Mouse (Mus musculus): ENCODE measurements around the gene Adamtsl2. TPM values are rescaled to one million over a fixed set of nuclear protein-coding genes. Genes with fewer than 3 reads are reported as not detected.

Gene Adamtsl2
- polyA plus RNA-seq, 1 experiment, result 0.85 TPM

DNA sequence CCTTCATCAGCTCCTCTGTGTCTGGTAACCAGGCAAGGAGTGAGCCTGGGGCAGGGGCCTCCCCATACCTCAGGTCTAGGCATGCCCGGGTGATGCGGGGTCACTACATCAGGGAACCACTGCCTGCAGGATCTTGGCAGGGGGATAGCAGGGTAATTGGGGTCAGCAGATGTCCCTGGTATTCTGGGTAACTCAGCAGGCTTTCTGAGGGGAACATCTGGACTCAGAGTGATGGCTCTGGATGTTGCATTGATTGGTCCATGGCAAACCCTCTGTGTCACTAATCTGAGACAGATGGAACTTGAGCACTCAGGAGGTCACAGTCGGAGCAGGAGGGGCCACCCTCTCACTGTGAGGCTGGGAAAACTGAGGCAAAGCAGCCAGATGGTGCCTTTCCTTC is 27.6 kb downstream of the Adamtsl2 start:
- no peaks in the 10 kb centered on the region for H3K4me1 ChIP-seq (ENCODE audit: control insufficient read depth, insufficient read depth, low read length)
- no peak overlapping the region for H3K4me3 ChIP-seq (replicated peaks; ENCODE audit: control insufficient read depth, low read depth, low read length)
- WGBS, result 86% methylated on average over 3 of the region's 3 CpGs
- H3K27ac ChIP-seq (ENCODE audit: control insufficient read depth, insufficient read depth, low read depth, low read length, poor library complexity), result no peak overlapping the region
- TF ChIP-seq POLR2A (IDR thresholded peaks at IDR 0.05; ENCODE audit: borderline replicate concordance, control insufficient read depth, low read depth, low read length) (no peak), CTCF (IDR thresholded peaks at IDR 0.05; ENCODE audit: control insufficient read depth, insufficient read depth, low read length) (no peak)

DNA sequence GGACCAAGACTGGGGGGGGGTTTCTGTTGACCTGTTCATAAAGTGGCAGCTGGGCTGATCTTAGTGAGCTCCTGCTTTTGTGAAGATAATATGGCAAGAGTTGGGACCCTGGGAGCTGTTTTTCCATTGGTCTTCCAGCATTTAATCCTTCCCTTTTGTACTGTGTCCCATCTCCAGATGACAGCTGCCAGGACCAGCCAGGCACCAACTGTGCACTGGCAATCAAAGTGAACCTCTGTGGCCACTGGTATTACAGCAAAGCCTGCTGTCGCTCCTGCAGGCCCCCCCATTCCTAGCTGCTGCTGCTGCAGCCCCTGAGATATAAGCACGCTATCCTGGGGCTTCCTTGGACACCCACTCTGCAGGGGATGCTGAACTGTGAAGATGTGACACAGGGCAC is 29.0 kb downstream of the Adamtsl2 start:
- Histone ChIP-seq H3K27ac (ENCODE audit: control insufficient read depth, insufficient read depth, low read depth, low read length, poor library complexity) (no peak overlapping the region), H3K4me1 (ENCODE audit: control insufficient read depth, insufficient read depth, low read length) (no peaks in the 10 kb centered on the region), H3K4me3 (replicated peaks; ENCODE audit: control insufficient read depth, low read depth, low read length) (no peak overlapping the region)
- WGBS, result 71% methylated on average over 2 of the region's 2 CpGs
- TF ChIP-seq POLR2A (IDR thresholded peaks at IDR 0.05; ENCODE audit: borderline replicate concordance, control insufficient read depth, low read depth, low read length) (no peak), CTCF (IDR thresholded peaks at IDR 0.05; ENCODE audit: control insufficient read depth, insufficient read depth, low read length) (no peak)

GRCm38 (mm10) chr2:27109052-27109451 is 29.9 kb downstream of the Adamtsl2 start:
- WGBS, result 79% methylated on average over 5 of the region's 5 CpGs

GRCm38 (mm10) chr2:27112585-27112984 is 33.4 kb downstream of the Adamtsl2 start:
- TF ChIP-seq CTCF (IDR thresholded peaks at IDR 0.05; ENCODE audit: control insufficient read depth, insufficient read depth, low read length) (no peak), POLR2A (IDR thresholded peaks at IDR 0.05; ENCODE audit: borderline replicate concordance, control insufficient read depth, low read depth, low read length) (no peak)
- no peak overlapping the region for H3K27ac ChIP-seq (ENCODE audit: control insufficient read depth, insufficient read depth, low read depth, low read length, poor library complexity)
- WGBS, result 84% methylated on average over 20 of the region's 20 CpGs

More at GRCm38 (mm10) chr2:27109052-27109451, 29.9 kb downstream of the Adamtsl2 start:
- H3K4me1 ChIP-seq (ENCODE audit: control insufficient read depth, insufficient read depth, low read length), result no peaks in the 10 kb centered on the region
- H3K27ac ChIP-seq (ENCODE audit: control insufficient read depth, insufficient read depth, low read depth, low read length, poor library complexity), result no peak overlapping the region
- TF ChIP-seq CTCF (IDR thresholded peaks at IDR 0.05; ENCODE audit: control insufficient read depth, insufficient read depth, low read length) (no peak), POLR2A (IDR thresholded peaks at IDR 0.05; ENCODE audit: borderline replicate concordance, control insufficient read depth, low read depth, low read length) (no peak)
- no peak overlapping the region for H3K4me3 ChIP-seq (replicated peaks; ENCODE audit: control insufficient read depth, low read depth, low read length)

GRCm38 (mm10) chr2:27114169-27114568 is 35.0 kb downstream of the Adamtsl2 start:
- no peak overlapping the region for H3K27ac ChIP-seq (ENCODE audit: control insufficient read depth, insufficient read depth, low read depth, low read length, poor library complexity)
- H3K4me3 ChIP-seq (replicated peaks; ENCODE audit: control insufficient read depth, low read depth, low read length), result no peak overlapping the region
- no peaks in the 10 kb centered on the region for H3K4me1 ChIP-seq (ENCODE audit: control insufficient read depth, insufficient read depth, low read length)
- TF ChIP-seq CTCF (IDR thresholded peaks at IDR 0.05; ENCODE audit: control insufficient read depth, insufficient read depth, low read length) (no peak), POLR2A (IDR thresholded peaks at IDR 0.05; ENCODE audit: borderline replicate concordance, control insufficient read depth, low read depth, low read length) (no peak)
- WGBS, result 87% methylated on average over 10 of the region's 10 CpGs

More at GRCm38 (mm10) chr2:27112585-27112984, 33.4 kb downstream of the Adamtsl2 start:
- Histone ChIP-seq H3K4me1 (ENCODE audit: control insufficient read depth, insufficient read depth, low read length) (no peaks in the 10 kb centered on the region), H3K4me3 (replicated peaks; ENCODE audit: control insufficient read depth, low read depth, low read length) (no peak overlapping the region)

DNA sequence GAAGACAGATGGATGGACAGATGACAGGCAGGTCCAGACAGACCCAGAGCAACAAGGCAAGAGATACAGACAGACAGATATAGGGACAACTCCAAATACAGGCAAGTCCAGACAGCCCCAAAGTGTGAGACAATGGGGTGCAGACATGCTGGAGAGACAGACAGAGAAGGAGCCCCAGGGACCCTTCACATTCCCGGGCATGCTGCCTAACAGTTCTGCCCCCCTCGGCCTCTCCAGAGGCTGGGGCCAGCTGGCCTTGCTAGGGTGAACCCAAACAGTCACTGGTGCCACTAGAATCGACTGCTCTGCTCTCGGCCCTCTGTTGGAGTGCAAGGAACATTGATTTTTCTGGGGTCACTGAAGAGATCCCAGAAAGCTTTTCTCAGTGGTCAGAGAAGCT is 39.3 kb downstream of the Adamtsl2 start:
- Histone ChIP-seq H3K4me1 (ENCODE audit: control insufficient read depth, insufficient read depth, low read length) (peaks cover 2% of the 10 kb centered on the region; the same call in 1 of the 2 replicates), H3K4me3 (replicated peaks; ENCODE audit: control insufficient read depth, low read depth, low read length) (no peak overlapping the region), H3K27ac (ENCODE audit: control insufficient read depth, insufficient read depth, low read depth, low read length, poor library complexity) (no peak overlapping the region)
- TF ChIP-seq POLR2A (IDR thresholded peaks at IDR 0.05; ENCODE audit: borderline replicate concordance, control insufficient read depth, low read depth, low read length), result no peak
- TF ChIP-seq CTCF (IDR thresholded peaks at IDR 0.05; ENCODE audit: control insufficient read depth, insufficient read depth, low read length), result no peak
- WGBS, result 66% methylated on average over 4 of the region's 4 CpGs

DNA sequence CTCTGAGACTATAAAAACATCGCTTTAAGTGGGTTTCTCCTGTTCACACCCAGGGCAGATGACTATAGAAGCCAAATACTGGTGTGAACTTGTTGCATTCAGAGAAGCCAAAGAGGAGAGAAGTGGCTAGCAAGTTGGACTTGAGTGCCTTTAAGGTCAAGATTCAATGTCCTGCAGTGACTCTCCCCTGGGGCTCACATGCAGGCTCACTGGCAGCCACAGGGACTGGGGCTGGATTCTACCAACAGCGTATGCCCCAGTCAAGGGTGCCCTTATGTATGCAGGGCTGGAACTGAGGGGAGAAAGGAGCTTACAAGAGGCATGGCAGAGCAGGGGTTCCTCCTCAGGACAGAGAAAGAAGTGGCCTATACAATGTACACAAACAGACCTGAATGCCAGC is 40.6 kb downstream of the Adamtsl2 start:
- TF ChIP-seq POLR2A (IDR thresholded peaks at IDR 0.05; ENCODE audit: borderline replicate concordance, control insufficient read depth, low read depth, low read length) (no peak), CTCF (IDR thresholded peaks at IDR 0.05; ENCODE audit: control insufficient read depth, insufficient read depth, low read length) (no peak)
- H3K4me1 ChIP-seq (ENCODE audit: control insufficient read depth, insufficient read depth, low read length), result peaks cover 2% of the 10 kb centered on the region; the same call in 1 of the 2 replicates
- no peak overlapping the region for H3K27ac ChIP-seq (ENCODE audit: control insufficient read depth, insufficient read depth, low read depth, low read length, poor library complexity)
- no peak overlapping the region for H3K4me3 ChIP-seq (replicated peaks; ENCODE audit: control insufficient read depth, low read depth, low read length)
- 82% methylated on average over 2 of the region's 2 CpGs for WGBS

GRCm38 (mm10) chr2:27120241-27120641 is 41.1 kb downstream of the Adamtsl2 start:
- Histone ChIP-seq H3K4me1 (ENCODE audit: control insufficient read depth, insufficient read depth, low read length) (peaks cover 2% of the 10 kb centered on the region; the same call in 1 of the 2 replicates), H3K27ac (ENCODE audit: control insufficient read depth, insufficient read depth, low read depth, low read length, poor library complexity) (no peak overlapping the region)
- 52% methylated on average over 8 of the region's 8 CpGs for WGBS

More at GRCm38 (mm10) chr2:27120241-27120641, 41.1 kb downstream of the Adamtsl2 start:
- no peak overlapping the region for H3K4me3 ChIP-seq (replicated peaks; ENCODE audit: control insufficient read depth, low read depth, low read length)
- TF ChIP-seq POLR2A (IDR thresholded peaks at IDR 0.05; ENCODE audit: borderline replicate concordance, control insufficient read depth, low read depth, low read length) (no peak), CTCF (IDR thresholded peaks at IDR 0.05; ENCODE audit: control insufficient read depth, insufficient read depth, low read length) (no peak)

Measured in bone marrow, adult 2 months (tissue).